In the genomic region with DNA sequence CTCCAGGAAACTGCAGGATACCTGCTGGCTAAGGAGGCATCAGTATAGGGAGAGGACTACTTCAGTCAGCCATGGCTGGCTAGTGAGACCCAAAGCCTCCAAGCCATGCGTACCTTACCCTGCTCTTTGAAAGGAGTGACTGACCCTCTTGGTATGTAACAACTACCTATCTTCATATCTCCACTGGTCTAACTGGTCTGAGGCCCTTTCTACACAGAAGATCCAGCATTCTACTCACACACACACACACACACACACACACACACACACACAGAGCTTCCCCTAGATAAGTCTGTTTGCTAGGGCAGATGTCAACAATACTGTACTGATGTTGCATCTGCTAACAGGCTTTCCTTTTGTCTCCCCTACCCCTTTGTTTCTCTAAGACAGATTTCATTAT, we compare ENCODE assay signal across 18 mouse cellular contexts.
DNase-seq lines count a peak whose midpoint lies in the region; ATAC-seq and TF ChIP-seq lines count a peak whose summit lies in the region.
"Had no signal": no experiment of that assay in that cellular context is flagged by ENCODE, and none has a peak within 500 bp of the region (broad histone marks: within the 10 kb centered on the region; RNA-seq: fewer than 3 reads in every experiment).

No protein-coding gene starts in this region.

- H3K4me1 ChIP-seq in forebrain, embryonic 12.5 days = peaks cover 10% of the 10 kb centered on the region
- H3K4me1 ChIP-seq in forebrain, postnatal 0 days (ENCODE audit: insufficient read depth) = no peaks in the 10 kb centered on the region
- peaks cover 11% of the 10 kb centered on the region; the same call in 1 of the 2 replicates for H3K4me1 ChIP-seq in kidney, embryonic 16.5 days (ENCODE audit: insufficient read depth, low read length)
- no peaks in the 10 kb centered on the region for H3K4me1 ChIP-seq in stomach, postnatal 0 days (replicated peaks; ENCODE audit: control insufficient read depth, insufficient read depth)
- H3K4me1 ChIP-seq: stomach, embryonic 15.5 days had no signal

- no peak overlapping the region for H3K9ac ChIP-seq in forebrain, embryonic 12.5 days
- H3K9ac ChIP-seq in forebrain, postnatal 0 days = no peak overlapping the region
- no peak overlapping the region; the same call in 1 of the 2 replicates for H3K9ac ChIP-seq in kidney, embryonic 16.5 days (replicated peaks; ENCODE audit: low read length)
- H3K9ac ChIP-seq in stomach, postnatal 0 days (ENCODE audit: low read length) = no peak overlapping the region
- H3K9ac ChIP-seq: hindbrain, embryonic 15.5 days; lung, embryonic 14.5 days; stomach, embryonic 15.5 days had no signal

- H3K4me3 ChIP-seq in forebrain, embryonic 12.5 days (replicated peaks) = no peak overlapping the region
- H3K4me3 ChIP-seq in forebrain, postnatal 0 days (ENCODE audit: low read depth, low read length) = no peak overlapping the region
- no peak overlapping the region for H3K4me3 ChIP-seq in kidney, embryonic 16.5 days (ENCODE audit: low read length)
- H3K4me3 ChIP-seq in stomach, postnatal 0 days (ENCODE audit: low read depth, low read length) = no peak overlapping the region
- H3K4me3 ChIP-seq: hindbrain, embryonic 15.5 days; midbrain, embryonic 10.5 days; stomach, embryonic 15.5 days had no signal

- H3K27me3 ChIP-seq in forebrain, embryonic 12.5 days = no peaks in the 10 kb centered on the region
- no peaks in the 10 kb centered on the region for H3K27me3 ChIP-seq in forebrain, postnatal 0 days (ENCODE audit: insufficient read depth, low read length)
- no peaks in the 10 kb centered on the region for H3K27me3 ChIP-seq in kidney, embryonic 16.5 days (ENCODE audit: insufficient read depth, low read length)
- no peaks in the 10 kb centered on the region for H3K27me3 ChIP-seq in stomach, postnatal 0 days (ENCODE audit: control insufficient read depth, insufficient read depth, low read length)
- H3K27me3 ChIP-seq: hindbrain, embryonic 15.5 days; Patski; stomach, embryonic 15.5 days had no signal

- no peak for TF ChIP-seq EP300 in stomach, postnatal 0 days (optimal IDR thresholded peaks at IDR 0.05)

- no peaks in the 10 kb centered on the region for H3K9me3 ChIP-seq in forebrain, embryonic 12.5 days
- no peaks in the 10 kb centered on the region for H3K9me3 ChIP-seq in forebrain, postnatal 0 days (ENCODE audit: low read length)
- no peaks in the 10 kb centered on the region for H3K9me3 ChIP-seq in kidney, embryonic 16.5 days (ENCODE audit: low read length)
- no peaks in the 10 kb centered on the region for H3K9me3 ChIP-seq in stomach, postnatal 0 days (ENCODE audit: control insufficient read depth, low read length)
- H3K9me3 ChIP-seq: hindbrain, embryonic 15.5 days; midbrain, embryonic 10.5 days; stomach, embryonic 15.5 days had no signal

- TF ChIP-seq CTCF in forebrain, postnatal 0 days (IDR thresholded peaks at IDR 0.05; ENCODE audit: low read depth) = no peak
- no peak for TF ChIP-seq CTCF in stomach, postnatal 0 days (IDR thresholded peaks at IDR 0.05; ENCODE audit: low read depth)

- H3K27ac ChIP-seq in forebrain, embryonic 12.5 days = 0 out of 2 replicates have a peak overlapping the region, but pooled peaks have one; percentile 25
- H3K27ac ChIP-seq in forebrain, postnatal 0 days (ENCODE audit: low read depth, low read length) = no peak overlapping the region
- 0 out of 2 replicates have a peak overlapping the region, but pooled peaks have one; percentile 32 for H3K27ac ChIP-seq in kidney, embryonic 16.5 days (ENCODE audit: low read length)
- no peak overlapping the region for H3K27ac ChIP-seq in stomach, postnatal 0 days (replicated peaks)
- H3K27ac ChIP-seq: hindbrain, embryonic 15.5 days; midbrain, embryonic 10.5 days; stomach, embryonic 15.5 days had no signal

- WGBS in forebrain, embryonic 12.5 days = 100% methylated on average over 1 of the region's 1 CpGs
- 100% methylated on average over 1 of the region's 1 CpGs for WGBS in forebrain, postnatal 0 days
- 91% methylated on average over 1 of the region's 1 CpGs for WGBS in kidney, embryonic 16.5 days
- 55% methylated on average over 1 of the region's 1 CpGs for WGBS in stomach, postnatal 0 days

- intact Hi-C loops in gastrocnemius, postnatal 14 days (cut with DNase I; ENCODE audit: low total_unique reads) = no loop called here

- no peaks in the 10 kb centered on the region for H3K36me3 ChIP-seq in forebrain, embryonic 12.5 days (replicated peaks)
- no peaks in the 10 kb centered on the region for H3K36me3 ChIP-seq in forebrain, postnatal 0 days (ENCODE audit: insufficient read depth)
- H3K36me3 ChIP-seq in kidney, embryonic 16.5 days (ENCODE audit: insufficient read depth, low read length) = no peaks in the 10 kb centered on the region
- no peaks in the 10 kb centered on the region for H3K36me3 ChIP-seq in stomach, postnatal 0 days (ENCODE audit: control insufficient read depth, insufficient read depth, low read length)
- H3K36me3 ChIP-seq: hindbrain, embryonic 15.5 days; midbrain, embryonic 10.5 days; stomach, embryonic 15.5 days had no signal

- ATAC-seq in forebrain, embryonic 12.5 days (ENCODE audit: low FRiP score) = no peak
- ATAC-seq in forebrain, postnatal 0 days = no peak
- ATAC-seq in kidney, embryonic 16.5 days (ENCODE audit: low FRiP score, low TSS enrichment) = no peak
- ATAC-seq in stomach, postnatal 0 days (ENCODE audit: low FRiP score, low TSS enrichment) = peak; percentile 60; the same call in 1 of the 2 replicates
- ATAC-seq: CD4-positive, CD25-positive, alpha-beta regulatory T cell, adult 4 months; forebrain, embryonic 16.5 days had no signal

- no peak for DNase-seq in forebrain, postnatal 0 days
- DNase-seq in kidney, postnatal 25 days = no peak
- peak; percentile 42 for DNase-seq in retina, postnatal 1 day
- no peak for DNase-seq in retina, embryonic 14.5 days (ENCODE audit: low spot score)
- no peak for DNase-seq in stomach, postnatal 0 days (ENCODE audit: low spot score)
- no peak for DNase-seq in gastrocnemius, postnatal 14 days
- DNase-seq: adrenal gland, postnatal 10 days; kidney, adult 2 months had no signal

- no peak overlapping the region for H3K4me2 ChIP-seq in forebrain, embryonic 12.5 days
- H3K4me2 ChIP-seq in forebrain, postnatal 0 days (ENCODE audit: low read depth) = no peak overlapping the region
- no peak overlapping the region for H3K4me2 ChIP-seq in kidney, embryonic 16.5 days (replicated peaks; ENCODE audit: low read depth, low read length)
- H3K4me2 ChIP-seq in stomach, postnatal 0 days (replicated peaks; ENCODE audit: low read depth) = no peak overlapping the region
- H3K4me2 ChIP-seq: heart, embryonic 11.5 days; hindbrain, embryonic 15.5 days; lung, embryonic 14.5 days; stomach, embryonic 15.5 days had no signal

Comparison
In these comparisons a context has a peak if more than half of its experiments do, and no peak if none do; other contexts are left out.
1. H3K27ac ChIP-seq: peak in forebrain, embryonic 12.5 days (single experiment) and kidney, embryonic 16.5 days (single experiment); none in forebrain, postnatal 0 days (single experiment) and stomach, postnatal 0 days (single experiment).